Mouse (Mus musculus) megakaryocyte progenitor cell, adult 5-6 weeks (primary cell): Measurements from ENCODE around the gene 4930522L14Rik. TPM values are rescaled to one million over a fixed set of nuclear protein-coding genes. Genes with fewer than 3 reads are reported as not detected.
A peak's percentile ranks its signal among the peaks of the same experiment; 100 is the strongest.
"Not testable (repeated sequence)": the region's sequence is repeated elsewhere in the genome, so short reads cannot be mapped to it uniquely, and the experiment has no call there.

ENCODE experiments used
- ATAC-seq: replicated peaks from 2 replicates; pipeline ENCODE4 v1.8.0; 2016; ENCODE audit warnings: mild to moderate bottlenecking, moderate TSS enrichment, inconsistent platforms; ENCODE audit not compliant: poor library complexity
- total RNA-seq, 2 experiments: library from RNA; stranded (forward) in 1 of 2; stranded (reverse) in 1 of 2; fragments of 157-497, 149-512 nt in 1 of 2; fragments of 200-1000 nt in 1 of 2; gene quantifications; 2 replicates each; pipeline versions ENCODE4 v1.2.3 to v1.2.4; 2015 to 2017

Gene 4930522L14Rik
- total RNA-seq (2015) (15.7 and 22.4 TPM in 2 replicates), total RNA-seq (2017) (15.8 and 18.1 TPM in 2 replicates)

- peak; percentile 97 for ATAC-seq
Measured at GRCm38 (mm10) chr5:109751391-109752071, at the start of gene 4930522L14Rik. 4930522L14Rik (minus strand) TSS chr5:109751886.

- ATAC-seq: not testable (repeated sequence)
Measured at GRCm38 (mm10) chr5:109801466-109801865, 49.8 kb upstream of the 4930522L14Rik start.

GRCm38 (mm10) chr5:109799948-109800347, 48.3 kb upstream of the 4930522L14Rik start:
- peak; percentile 54 for ATAC-seq

GRCm38 (mm10) chr5:109797017-109797416, 45.3 kb upstream of the 4930522L14Rik start:
- ATAC-seq: not testable (repeated sequence)

- ATAC-seq: peak; percentile 93
Measured at GRCm38 (mm10) chr5:109795967-109796652, 44.4 kb upstream of the 4930522L14Rik start.

- peak; percentile 18 for ATAC-seq
Measured at GRCm38 (mm10) chr5:109752073-109752780, 541 bp upstream of the 4930522L14Rik start.

- not testable (repeated sequence) for ATAC-seq
Measured at GRCm38 (mm10) chr5:109745081-109745480, 6.6 kb downstream of the 4930522L14Rik start.

GRCm38 (mm10) chr5:109717341-109717740, 34.3 kb downstream of the 4930522L14Rik start:
- ATAC-seq: not testable (repeated sequence)

GRCm38 (mm10) chr5:109691205-109691965, 60.3 kb downstream of the 4930522L14Rik start:
- not testable (repeated sequence) for ATAC-seq

GRCm38 (mm10) chr5:109690537-109691201, 61.0 kb downstream of the 4930522L14Rik start, which contains the start of gene 5430403G16Rik:
5430403G16Rik (minus strand) TSS chr5:109691041.
- peak; percentile 98 for ATAC-seq

Other genes with a start within 250 kb of the 4930522L14Rik start
- gene Crlf2, start 192.9 kb downstream of the 4930522L14Rik start, total RNA-seq (2015): 8.8 and 11.5 TPM in 2 replicates
- gene Crlf2, start 192.9 kb downstream of the 4930522L14Rik start, total RNA-seq (2017): 18.1 and 22.1 TPM in 2 replicates
- gene 5430403G16Rik, start 60.8 kb downstream of the 4930522L14Rik start, total RNA-seq (2015): 4.5 and 6.8 TPM in 2 replicates
- 1.2 and 1.7 TPM in 2 replicates for gene 5430403G16Rik, start 60.8 kb downstream of the 4930522L14Rik start, total RNA-seq (2017)
- 20.3 and 27.1 TPM in 2 replicates for gene Gm15446, start 171.5 kb upstream of the 4930522L14Rik start, total RNA-seq (2015)
- gene Gm15446, start 171.5 kb upstream of the 4930522L14Rik start, total RNA-seq (2017): 31.0 and 137 TPM in 2 replicates
- 45.4 and 52.6 TPM in 2 replicates for gene Zfp932, start 244.6 kb upstream of the 4930522L14Rik start, total RNA-seq (2015)
- gene Zfp932, start 244.6 kb upstream of the 4930522L14Rik start, total RNA-seq (2017): 82.5 and 102 TPM in 2 replicates